Mouse (Mus musculus) heart, embryonic 13.5 days (tissue): ENCODE results near the gene 4930535I16Rik. TPM values are rescaled to one million over a fixed set of nuclear protein-coding genes. Genes with fewer than 3 reads are reported as not detected.
"Not testable (repeated sequence)": the region's sequence is repeated elsewhere in the genome, so short reads cannot be mapped to it uniquely, and the experiment has no call there.

Experiments used
- ATAC-seq: fragments of 200-750 bp; cut with Nextera tagmentation; 2 replicates; pipeline ENCODE4 v1.8.0; 2017; ENCODE audit warnings: moderate TSS enrichment; ENCODE audit not compliant: insufficient number of reproducible peaks, low FRiP score, low TSS enrichment; ENCODE audit errors: extremely low read depth
- H3K27ac ChIP-seq: fragments of 300-500 bp; sonication (generic); replicated peaks from 2 replicates; pipeline ENCODE4 v1.5.1; 2015; ENCODE audit warnings: moderate library complexity, mild to moderate bottlenecking, inconsistent platforms
- H3K27me3 ChIP-seq: fragments of 300-500 bp; sonication (generic); replicated peaks from 2 replicates; pipeline ENCODE4 v1.6.1; 2015; ENCODE audit warnings: mild to moderate bottlenecking, inconsistent platforms
- H3K36me3 ChIP-seq: fragments of 300-500 bp; sonication (generic); 2 replicates; pipeline ENCODE4 v1.6.1; 2015; ENCODE audit warnings: mild to moderate bottlenecking, inconsistent platforms
- H3K4me1 ChIP-seq: fragments of 300-500 bp; sonication (generic); 2 replicates; pipeline ENCODE4 v1.6.1; 2015; ENCODE audit warnings: inconsistent platforms
- H3K4me2 ChIP-seq: fragments of 300-500 bp; sonication (generic); 2 replicates; pipeline ENCODE4 v1.6.1; 2015; ENCODE audit warnings: inconsistent platforms, mild to moderate bottlenecking, moderate library complexity
- H3K4me3 ChIP-seq: fragments of 300-500 bp; sonication (generic); 2 replicates; pipeline ENCODE4 v1.5.1; 2015; ENCODE audit warnings: moderate library complexity, mild to moderate bottlenecking, inconsistent platforms
- H3K9ac ChIP-seq: fragments of 300-500 bp; sonication (generic); 2 replicates; pipeline ENCODE4 v1.6.1; 2015; ENCODE audit warnings: inconsistent platforms, mild to moderate bottlenecking, moderate library complexity
- H3K9me3 ChIP-seq: fragments of 300-500 bp; sonication (generic); 2 replicates; pipeline ENCODE4 v1.6.1; 2016; ENCODE audit warnings: inconsistent platforms
- WGBS: fragments of 180-500 bp; shearing (Covaris S2); methylation state at CpG from one replicate; pipeline ENCODE4 v1.1.7; 2015; ENCODE audit warnings: mixed read lengths; 5-methylcytosine and 5-hydroxymethylcytosine counted together
- polyA plus RNA-seq: library from polyadenylated mRNA; unstranded; fragments of >200 nt; fragmentation: Nextera tagmentation; extraction: Ambion mirVana; gene quantifications from 2 replicates; pipeline ENCODE4 v1.2.1, GENCODE M21; 2015

4930535I16Rik gene
- polyA plus RNA-seq = not detected in 2 replicates

DNA sequence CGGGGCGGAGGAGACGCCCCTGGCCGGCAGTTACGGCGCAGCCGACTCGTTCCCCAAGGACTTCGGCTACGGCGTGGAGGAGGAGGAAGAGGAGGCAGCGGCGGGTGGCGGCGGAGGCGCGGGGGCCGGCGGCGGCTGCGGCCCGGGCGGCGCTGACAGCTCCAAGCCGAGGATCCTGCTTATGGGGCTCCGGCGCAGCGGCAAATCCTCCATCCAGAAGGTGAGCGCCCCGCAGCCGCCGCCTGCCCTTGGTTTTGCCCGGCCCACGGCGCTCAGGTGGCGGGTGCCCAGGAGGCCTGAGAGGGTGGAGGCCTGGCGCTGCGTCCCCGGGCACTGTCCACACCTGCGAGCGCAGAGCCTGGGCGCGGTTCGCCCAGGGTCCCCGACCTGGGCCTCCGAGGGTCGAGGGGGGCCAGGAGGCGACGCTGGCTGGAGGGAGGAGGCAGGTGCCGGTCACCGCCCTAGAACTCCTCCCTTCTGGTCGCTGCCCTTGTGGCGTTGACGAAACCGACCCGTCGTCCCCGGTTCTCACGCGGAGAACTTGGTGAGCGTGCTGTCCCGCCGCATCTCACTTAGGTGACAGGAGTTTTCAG lies at the start of gene 4930535I16Rik:
TSS of gene 4930535I16Rik (minus strand) at position 475 of the 593 bp plus-strand sequence.
- H3K4me3 ChIP-seq = peak within 1 kb of the TSS; percentile 100
- H3K4me1 ChIP-seq = peaks cover 23% of the 10 kb centered on the region
- WGBS = under 1% methylated on average over 62 of the region's 63 CpGs
- peak; percentile 61 for ATAC-seq
- peak within 1 kb of the TSS; percentile 92 for H3K27ac ChIP-seq
- peak within 1 kb of the TSS; percentile 89 for H3K4me2 ChIP-seq
- H3K9me3 ChIP-seq = no peaks in the 10 kb centered on the region
- H3K36me3 ChIP-seq = peaks cover 42% of the 10 kb centered on the region
- H3K27me3 ChIP-seq = no peaks in the 10 kb centered on the region
- peak within 1 kb of the TSS; percentile 98 for H3K9ac ChIP-seq

DNA sequence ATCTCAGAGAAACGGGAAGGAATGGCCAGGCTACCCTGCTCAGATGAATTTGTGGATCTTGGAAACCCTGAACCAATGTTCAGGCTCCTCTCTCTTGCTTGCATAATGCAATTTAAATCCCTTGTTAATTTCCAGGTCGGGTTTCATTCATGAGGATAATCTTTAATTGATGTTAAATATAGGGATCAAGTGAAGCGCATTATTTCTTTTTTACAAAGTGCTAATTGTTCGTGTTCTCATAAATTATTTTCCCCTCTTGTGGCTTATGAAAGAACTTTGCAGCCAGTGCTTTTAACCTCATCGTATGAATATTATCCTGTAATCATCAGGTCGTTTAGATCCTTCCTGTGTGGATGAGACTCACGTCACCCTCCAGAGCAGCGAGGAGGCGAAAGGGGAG lies 44.9 kb upstream of the 4930535I16Rik start:
- H3K27me3 ChIP-seq = peaks cover 13% of the 10 kb centered on the region
- no peaks in the 10 kb centered on the region for H3K36me3 ChIP-seq
- no peak overlapping the region for H3K4me3 ChIP-seq
- ATAC-seq = no peak
- no peaks in the 10 kb centered on the region for H3K9me3 ChIP-seq
- peaks cover 24% of the 10 kb centered on the region for H3K4me1 ChIP-seq
- H3K27ac ChIP-seq = no peak overlapping the region
- H3K9ac ChIP-seq = no peak overlapping the region
- no peak overlapping the region for H3K4me2 ChIP-seq
- 69% methylated on average over 9 of the region's 9 CpGs for WGBS

DNA sequence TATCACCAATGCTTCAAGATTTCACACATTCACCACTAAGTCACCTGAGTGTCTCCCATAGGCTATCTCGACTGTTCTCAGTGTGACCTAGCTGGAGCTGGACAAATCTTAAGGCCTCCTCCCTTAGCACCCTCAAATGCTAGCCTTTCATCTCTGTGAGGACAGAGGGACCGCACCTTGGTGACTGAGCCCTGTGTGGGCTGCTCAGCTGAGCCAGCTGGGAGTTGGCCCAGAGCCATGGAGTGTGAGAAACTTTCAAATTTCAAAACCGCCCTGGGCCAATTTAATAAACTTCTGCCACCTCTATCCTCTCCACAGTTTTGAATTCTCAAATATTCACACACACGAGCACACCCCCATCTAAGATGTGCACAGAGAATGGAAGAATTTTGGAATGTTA lies 43.1 kb upstream of the 4930535I16Rik start:
- no peaks in the 10 kb centered on the region for H3K36me3 ChIP-seq
- peak overlapping the region; percentile 53 for H3K4me2 ChIP-seq
- 25% methylated on average over 4 of the region's 4 CpGs for WGBS
- 0 out of 2 replicates have a peak overlapping the region, but pooled peaks have one; percentile 11 for H3K4me3 ChIP-seq
- H3K27ac ChIP-seq = no peak overlapping the region
- peaks cover 28% of the 10 kb centered on the region for H3K4me1 ChIP-seq
- H3K9ac ChIP-seq = no peak overlapping the region
- no peak for ATAC-seq
- no peaks in the 10 kb centered on the region for H3K9me3 ChIP-seq
- peaks cover 28% of the 10 kb centered on the region for H3K27me3 ChIP-seq

DNA sequence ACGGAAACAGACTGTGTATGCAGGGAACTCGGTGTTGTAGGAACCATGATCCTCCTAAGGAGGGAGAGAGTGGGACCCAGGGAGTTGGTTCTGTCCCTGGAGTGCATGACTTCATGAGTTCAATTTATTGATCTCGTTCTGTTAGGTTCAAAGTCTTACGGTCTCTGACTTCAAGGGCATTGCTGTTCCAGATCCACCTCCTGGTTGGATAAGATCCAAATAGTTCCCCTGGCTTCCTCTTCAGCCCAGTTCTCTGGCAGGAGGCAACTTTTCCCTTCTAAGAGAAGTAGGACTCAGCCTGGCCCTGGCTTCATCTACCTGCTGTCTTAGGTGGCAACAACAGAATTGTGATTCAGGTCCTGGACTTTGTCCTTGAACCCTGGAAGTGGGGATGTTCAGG lies 40.1 kb upstream of the 4930535I16Rik start:
- Histone ChIP-seq H3K27me3 (peaks cover 34% of the 10 kb centered on the region), H3K9ac (no peak overlapping the region), H3K27ac (no peak overlapping the region), H3K4me2 (no peak overlapping the region), H3K9me3 (no peaks in the 10 kb centered on the region), H3K4me1 (peaks cover 24% of the 10 kb centered on the region), H3K4me3 (no peak overlapping the region), H3K36me3 (no peaks in the 10 kb centered on the region)
- no peak for ATAC-seq
- 48% methylated on average over 4 of the region's 4 CpGs for WGBS

DNA sequence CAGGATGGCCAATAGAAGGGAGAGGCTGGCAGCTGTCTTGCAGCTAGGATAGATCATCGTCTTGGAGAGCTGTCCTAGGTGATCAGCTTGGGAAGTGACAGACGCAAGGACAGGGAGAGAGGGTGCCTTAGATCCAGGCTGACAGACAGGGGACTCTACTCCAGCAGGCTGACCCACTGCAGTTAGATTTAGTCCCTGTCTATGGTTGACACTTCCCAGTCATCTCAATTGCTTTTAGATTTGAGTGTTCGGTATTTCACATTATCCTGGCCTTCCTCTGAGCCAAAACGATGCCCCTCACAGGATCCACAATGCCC lies 39.6 kb upstream of the 4930535I16Rik start:
- Histone ChIP-seq H3K4me3 (peak overlapping the region; percentile 38; the same call in 1 of the 2 replicates), H3K4me2 (peak overlapping the region; percentile 64)

DNA sequence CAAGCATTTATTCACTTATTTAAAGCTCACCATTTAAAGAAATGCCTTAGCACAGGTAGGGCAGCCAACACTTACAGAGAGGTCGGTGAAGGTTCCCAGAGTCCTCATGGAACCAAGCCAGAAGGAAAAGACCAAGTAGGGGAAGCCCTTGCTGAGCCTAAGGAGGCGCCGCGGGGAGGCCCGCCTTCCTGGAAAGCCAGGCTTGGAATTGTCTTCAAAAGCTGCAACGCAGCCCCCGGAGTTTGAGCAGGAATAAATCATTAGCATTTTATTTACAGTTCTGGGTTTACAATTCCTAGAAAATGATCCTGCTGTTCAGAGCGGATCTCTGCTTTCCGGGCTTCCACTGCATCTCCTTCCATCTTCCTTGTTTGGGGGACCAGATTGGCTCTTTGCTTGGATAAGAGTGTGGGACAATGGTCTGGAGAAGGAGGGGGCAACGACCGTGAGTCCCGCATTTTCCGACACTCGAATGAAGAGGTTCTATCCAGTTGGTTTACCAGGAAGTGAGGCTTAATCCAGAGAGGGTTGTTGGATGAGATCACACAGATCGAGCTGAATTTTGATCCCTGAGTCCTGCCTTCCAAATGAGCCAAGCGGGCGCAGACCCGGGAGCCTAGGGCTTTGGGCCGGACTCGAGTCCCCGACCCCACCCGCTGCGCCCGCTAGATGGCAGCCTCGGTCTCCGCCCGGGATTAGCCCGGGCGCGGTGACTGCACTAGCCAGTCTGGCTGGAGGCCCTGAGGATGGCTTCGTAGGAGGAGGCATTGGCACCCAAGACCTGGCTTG lies 39.1 kb upstream of the 4930535I16Rik start:
- H3K27me3 ChIP-seq = peaks cover 42% of the 10 kb centered on the region
- H3K4me3 ChIP-seq = peak overlapping the region; percentile 38
- no peaks in the 10 kb centered on the region for H3K36me3 ChIP-seq
- no peaks in the 10 kb centered on the region for H3K9me3 ChIP-seq
- peak overlapping the region; percentile 69 for H3K9ac ChIP-seq
- WGBS = 4% methylated on average over 31 of the region's 31 CpGs
- H3K27ac ChIP-seq = no peak overlapping the region
- ATAC-seq = no peak
- peak overlapping the region; percentile 64 for H3K4me2 ChIP-seq
- peaks cover 24% of the 10 kb centered on the region for H3K4me1 ChIP-seq

More for the DNA sequence above, 39.6 kb upstream of the 4930535I16Rik start:
- Histone ChIP-seq H3K27ac (no peak overlapping the region), H3K4me1 (peaks cover 24% of the 10 kb centered on the region), H3K27me3 (peaks cover 37% of the 10 kb centered on the region), H3K36me3 (no peaks in the 10 kb centered on the region), H3K9ac (no peak overlapping the region), H3K9me3 (no peaks in the 10 kb centered on the region)
- no peak for ATAC-seq
- 53% methylated on average over 4 of the region's 4 CpGs for WGBS

DNA sequence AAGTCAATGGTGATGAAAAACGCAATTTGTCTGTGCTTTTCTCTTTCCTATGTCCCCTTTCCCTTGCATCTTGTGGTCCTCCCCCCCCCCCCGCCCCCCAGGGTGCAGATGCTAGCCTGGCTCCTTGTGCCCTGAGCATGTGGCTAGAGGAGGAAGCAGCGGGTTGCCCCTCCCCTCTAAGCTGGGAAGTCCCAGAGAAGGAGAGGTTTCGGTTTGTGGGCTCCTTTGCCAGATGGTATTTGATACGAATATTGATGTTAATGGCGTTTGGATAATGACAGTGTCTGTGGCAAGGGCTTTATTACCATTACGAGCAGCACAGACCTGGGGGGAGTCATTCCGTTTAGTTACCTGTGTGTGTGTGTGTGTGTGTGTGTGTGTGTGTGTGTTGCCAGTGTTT lies 34.2 kb upstream of the 4930535I16Rik start:
- Histone ChIP-seq H3K27ac (no peak overlapping the region), H3K9me3 (no peaks in the 10 kb centered on the region), H3K9ac (no peak overlapping the region), H3K36me3 (no peaks in the 10 kb centered on the region), H3K27me3 (peaks cover 56% of the 10 kb centered on the region), H3K4me2 (no peak overlapping the region), H3K4me1 (peaks cover 8% of the 10 kb centered on the region), H3K4me3 (no peak overlapping the region)
- WGBS = 48% methylated on average over 7 of the region's 8 CpGs
- ATAC-seq = no peak

DNA sequence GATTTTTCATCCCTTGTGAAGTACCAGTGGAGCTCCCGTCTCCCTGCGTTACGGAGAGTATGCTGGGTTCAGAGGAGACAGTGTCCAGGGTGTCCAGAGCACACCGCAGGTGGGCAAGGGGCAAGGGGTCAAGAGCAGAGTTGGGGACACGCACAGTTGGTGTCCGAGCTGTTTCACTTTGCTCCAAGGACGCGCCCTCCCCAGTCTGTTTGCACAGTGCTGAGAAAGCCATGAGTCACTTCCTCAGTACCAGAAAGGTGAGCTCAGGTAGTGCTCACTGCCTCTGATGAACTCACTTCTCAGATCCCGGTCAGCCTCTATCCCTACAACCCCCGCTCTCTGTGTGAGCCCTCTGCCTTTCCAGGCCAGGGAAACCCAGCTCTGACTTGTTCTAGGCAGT lies 31.8 kb upstream of the 4930535I16Rik start:
- Histone ChIP-seq H3K4me1 (no peaks in the 10 kb centered on the region), H3K36me3 (no peaks in the 10 kb centered on the region), H3K27ac (no peak overlapping the region), H3K9me3 (no peaks in the 10 kb centered on the region), H3K9ac (no peak overlapping the region), H3K4me3 (no peak overlapping the region), H3K4me2 (no peak overlapping the region), H3K27me3 (peaks cover 41% of the 10 kb centered on the region)
- ATAC-seq = no peak
- 72% methylated on average over 10 of the region's 10 CpGs for WGBS

DNA sequence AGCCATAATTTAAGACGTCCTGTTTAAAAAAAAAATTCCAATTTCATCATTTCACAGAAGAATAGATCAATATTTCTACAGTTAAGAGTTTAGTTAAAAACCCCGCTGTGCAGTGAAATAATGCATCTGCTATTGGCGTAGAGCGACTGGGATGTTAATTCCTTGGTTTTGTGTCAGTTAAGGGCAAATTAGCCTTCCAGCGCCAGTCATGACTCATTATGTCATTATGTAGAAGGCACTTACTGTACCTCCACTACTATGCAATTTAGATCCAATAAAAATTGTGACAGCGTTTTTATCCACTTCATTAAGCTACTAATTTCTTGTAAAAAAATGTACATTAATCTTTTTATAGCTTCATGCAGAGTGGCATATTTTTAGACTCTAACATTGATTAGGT lies 31.1 kb upstream of the 4930535I16Rik start:
- no peak overlapping the region for H3K9ac ChIP-seq
- no peak overlapping the region for H3K27ac ChIP-seq
- ATAC-seq = no peak
- H3K9me3 ChIP-seq = no peaks in the 10 kb centered on the region
- peaks cover 41% of the 10 kb centered on the region for H3K27me3 ChIP-seq
- no peak overlapping the region for H3K4me2 ChIP-seq
- 80% methylated on average over 6 of the region's 6 CpGs for WGBS
- no peak overlapping the region for H3K4me3 ChIP-seq
- H3K36me3 ChIP-seq = no peaks in the 10 kb centered on the region
- H3K4me1 ChIP-seq = no peaks in the 10 kb centered on the region

DNA sequence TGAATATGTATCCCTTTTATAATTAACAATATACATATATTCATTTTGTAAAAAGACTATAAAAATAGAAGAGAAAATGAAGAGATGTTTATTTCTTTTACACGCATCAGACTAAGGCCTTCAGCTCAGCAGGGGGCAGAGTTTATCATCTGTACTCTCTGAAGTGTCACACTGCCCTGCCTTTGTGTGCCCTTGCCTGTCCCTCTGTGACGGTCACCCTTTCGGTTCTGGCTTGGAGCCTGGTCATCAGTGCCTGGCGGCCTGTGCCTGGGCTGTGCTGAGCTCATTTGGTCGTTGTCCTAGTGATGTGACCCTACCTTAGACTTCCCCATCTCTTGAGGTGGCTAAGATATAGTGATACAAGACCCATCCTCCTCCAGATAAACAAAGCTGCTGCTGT lies 29.3 kb upstream of the 4930535I16Rik start:
- no peak for ATAC-seq
- no peaks in the 10 kb centered on the region for H3K9me3 ChIP-seq
- 37% methylated on average over 5 of the region's 5 CpGs for WGBS
- H3K9ac ChIP-seq = no peak overlapping the region
- H3K27me3 ChIP-seq = peaks cover 29% of the 10 kb centered on the region
- H3K4me2 ChIP-seq = no peak overlapping the region
- H3K4me1 ChIP-seq = no peaks in the 10 kb centered on the region
- no peak overlapping the region for H3K4me3 ChIP-seq
- no peak overlapping the region for H3K27ac ChIP-seq
- no peaks in the 10 kb centered on the region for H3K36me3 ChIP-seq

DNA sequence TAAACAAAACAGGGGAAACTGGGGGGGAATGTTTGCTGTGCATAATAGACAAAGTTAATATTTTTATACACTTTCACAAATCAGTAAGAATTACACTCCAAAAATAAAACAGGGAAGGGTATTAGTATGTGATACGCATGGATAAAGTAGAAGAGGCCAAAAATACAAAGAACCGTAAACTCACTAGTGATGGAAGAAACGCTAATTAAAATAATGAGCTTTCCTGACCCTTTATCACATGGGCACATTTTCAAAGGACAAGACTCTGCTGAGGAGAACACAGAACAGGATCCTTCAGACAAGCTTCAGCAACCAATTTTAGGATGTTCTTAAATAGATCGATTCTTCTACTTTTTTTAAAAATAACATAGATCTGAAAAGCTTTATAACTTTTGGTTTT lies 28.9 kb upstream of the 4930535I16Rik start:
- Histone ChIP-seq H3K27ac (no peak overlapping the region), H3K9me3 (no peaks in the 10 kb centered on the region), H3K4me2 (no peak overlapping the region), H3K9ac (no peak overlapping the region), H3K4me3 (no peak overlapping the region), H3K27me3 (peaks cover 25% of the 10 kb centered on the region), H3K4me1 (no peaks in the 10 kb centered on the region), H3K36me3 (no peaks in the 10 kb centered on the region)
- ATAC-seq = no peak
- 81% methylated on average over 4 of the region's 4 CpGs for WGBS

DNA sequence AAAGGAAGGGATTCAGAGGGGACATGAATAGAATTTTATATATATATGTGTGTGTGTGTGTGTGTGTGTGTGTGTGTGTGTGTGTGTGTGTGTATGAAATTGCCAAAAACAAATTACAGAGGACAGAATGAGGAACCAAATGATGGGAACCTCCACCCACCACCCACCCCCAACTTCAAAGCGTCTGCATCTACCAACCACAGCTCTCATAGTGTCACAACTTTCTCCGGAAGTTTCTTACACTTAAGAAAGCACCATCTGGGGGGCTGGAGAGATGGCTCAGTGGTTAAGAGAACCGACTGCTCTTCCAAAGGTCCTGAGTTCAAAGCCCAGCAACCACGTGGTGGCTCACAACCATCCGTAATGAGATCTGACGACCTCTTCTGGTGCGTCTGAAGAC lies 23.1 kb upstream of the 4930535I16Rik start:
- not testable (repeated sequence) for H3K9me3 ChIP-seq, H3K4me1 ChIP-seq, H3K9ac ChIP-seq, H3K4me3 ChIP-seq, H3K27me3 ChIP-seq, H3K27ac ChIP-seq, H3K4me2 ChIP-seq, ATAC-seq
- 74% methylated on average over 7 of the region's 7 CpGs for WGBS
- peaks cover 14% of the 10 kb centered on the region for H3K36me3 ChIP-seq
